Mouse (Mus musculus) cerebellum, postnatal 25 days (tissue): ENCODE data around the gene Rftn2.
"Not testable (repeated sequence)": the region's sequence is repeated elsewhere in the genome, so short reads cannot be mapped to it uniquely, and the experiment has no call there.

ENCODE experiments used
- DNase-seq, 2 experiments: peaks; one replicate each; pipeline ENCODE4 v3.0.0; 2021; ENCODE audit warnings: mixed read lengths in 2 of 2

Gene Rftn2

GRCm38 (mm10) chr1:55171361-55172325 is 54.9 kb downstream of the Rftn2 start:
- no peak for DNase-seq

- DNase-seq = no peak
Measured at GRCm38 (mm10) chr1:55168591-55168990, 58.0 kb downstream of the Rftn2 start.

GRCm38 (mm10) chr1:55167560-55167959 is 59.0 kb downstream of the Rftn2 start:
- no peak for DNase-seq

GRCm38 (mm10) chr1:55164005-55164404 is 62.6 kb downstream of the Rftn2 start:
- DNase-seq = no peak

GRCm38 (mm10) chr1:55162781-55163180 is 63.8 kb downstream of the Rftn2 start:
- DNase-seq = no peak

- peak in 1 of 2 experiments; percentile 40 for DNase-seq
Measured at GRCm38 (mm10) chr1:55161895-55162294, 64.7 kb downstream of the Rftn2 start.

- peak; percentile 51 to 60 for DNase-seq
Measured at GRCm38 (mm10) chr1:55160831-55161638, 65.5 kb downstream of the Rftn2 start.

- DNase-seq = no peak
Measured at GRCm38 (mm10) chr1:55160218-55160617, 66.4 kb downstream of the Rftn2 start.

- DNase-seq = no peak
Measured at GRCm38 (mm10) chr1:55158821-55159220, 67.8 kb downstream of the Rftn2 start.

GRCm38 (mm10) chr1:55158211-55158610 is 68.4 kb downstream of the Rftn2 start:
- no peak for DNase-seq

GRCm38 (mm10) chr1:55157329-55157728 is 69.3 kb downstream of the Rftn2 start:
- DNase-seq = no peak

GRCm38 (mm10) chr1:55145556-55145955 is 81.0 kb downstream of the Rftn2 start:
- DNase-seq = peak; percentile 47 to 73

- DNase-seq = no peak
Measured at GRCm38 (mm10) chr1:55144338-55144737, 82.2 kb downstream of the Rftn2 start.

- no peak for DNase-seq
Measured at GRCm38 (mm10) chr1:55135846-55136245, 90.7 kb downstream of the Rftn2 start.

GRCm38 (mm10) chr1:55134301-55134700 is 92.3 kb downstream of the Rftn2 start:
- DNase-seq = no peak

- DNase-seq = no peak
Measured at GRCm38 (mm10) chr1:55133173-55133572, 93.4 kb downstream of the Rftn2 start.

GRCm38 (mm10) chr1:55132308-55132707 is 94.3 kb downstream of the Rftn2 start:
- DNase-seq = no peak

- no peak for DNase-seq
Measured at GRCm38 (mm10) chr1:55131424-55132014, 95.1 kb downstream of the Rftn2 start.

- DNase-seq = peak; percentile 98 to 99
Measured at GRCm38 (mm10) chr1:55130943-55131401, 95.6 kb downstream of the Rftn2 start, which contains the start of gene Mob4. Mob4 (plus strand) TSS chr1:55131231.

GRCm38 (mm10) chr1:55130190-55130916 is 96.2 kb downstream of the Rftn2 start:
- peak in 1 of 2 experiments; percentile 23 for DNase-seq

- DNase-seq = no peak
Measured at GRCm38 (mm10) chr1:55129716-55130115, 96.9 kb downstream of the Rftn2 start.

- DNase-seq = not testable (repeated sequence)
Measured at GRCm38 (mm10) chr1:55124136-55124535, 102.4 kb downstream of the Rftn2 start.
